Mouse (Mus musculus): ENCODE measurements around the gene Shisa2. TPM values are rescaled to one million over a fixed set of nuclear protein-coding genes. Genes with fewer than 3 reads are reported as not detected.

Gene Shisa2
- polyA plus RNA-seq, 1 experiment from 2014 or later = 0.39 TPM

DNA sequence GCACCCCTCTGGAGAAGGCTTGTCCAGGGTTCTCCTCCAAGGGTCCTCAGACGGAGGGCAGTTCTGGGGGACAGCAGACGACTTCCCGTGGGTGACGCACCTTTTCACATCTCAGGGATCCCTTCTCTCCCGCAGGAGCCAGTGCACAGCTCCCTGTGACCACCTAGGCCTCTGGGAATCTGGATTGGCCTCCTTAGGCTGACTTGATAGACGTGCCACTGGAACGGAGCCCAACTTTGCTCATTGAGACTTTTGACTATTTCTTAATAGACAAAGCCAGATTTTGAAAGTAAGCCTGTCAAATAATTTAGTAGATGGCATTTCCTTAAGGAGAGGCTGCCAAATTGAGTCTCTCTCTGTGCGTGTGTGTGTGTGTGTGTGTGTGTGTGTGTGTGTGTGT is 1.6 kb downstream of the Shisa2 start:
- H3K4me1 ChIP-seq (ENCODE audit: control insufficient read depth, low read depth, low read length) = peaks cover 2% of the 10 kb centered on the region
- no peak overlapping the region for H3K27ac ChIP-seq (ENCODE audit: low read length)
- no peaks in the 10 kb centered on the region for H3K9me3 ChIP-seq (replicated peaks; ENCODE audit: control insufficient read depth, low read length)
- 36% methylated on average over 8 of the region's 8 CpGs for WGBS (ENCODE audit: insufficient replicate concordance)
- H3K4me2 ChIP-seq (ENCODE audit: low read depth, low read length) = 0 out of 2 replicates have a peak overlapping the region, but pooled peaks have one; percentile 65
- peaks cover 32% of the 10 kb centered on the region for H3K27me3 ChIP-seq (ENCODE audit: control insufficient read depth, insufficient read depth, low read depth, low read length)
- no peak overlapping the region for H3K9ac ChIP-seq (ENCODE audit: low read depth, low read length)
- H3K4me3 ChIP-seq (ENCODE audit: low read depth, low read length) = no peak overlapping the region
- no peak for ATAC-seq (ENCODE audit: low read depth)
- H3K36me3 ChIP-seq (ENCODE audit: control insufficient read depth, insufficient read depth) = no peaks in the 10 kb centered on the region

DNA sequence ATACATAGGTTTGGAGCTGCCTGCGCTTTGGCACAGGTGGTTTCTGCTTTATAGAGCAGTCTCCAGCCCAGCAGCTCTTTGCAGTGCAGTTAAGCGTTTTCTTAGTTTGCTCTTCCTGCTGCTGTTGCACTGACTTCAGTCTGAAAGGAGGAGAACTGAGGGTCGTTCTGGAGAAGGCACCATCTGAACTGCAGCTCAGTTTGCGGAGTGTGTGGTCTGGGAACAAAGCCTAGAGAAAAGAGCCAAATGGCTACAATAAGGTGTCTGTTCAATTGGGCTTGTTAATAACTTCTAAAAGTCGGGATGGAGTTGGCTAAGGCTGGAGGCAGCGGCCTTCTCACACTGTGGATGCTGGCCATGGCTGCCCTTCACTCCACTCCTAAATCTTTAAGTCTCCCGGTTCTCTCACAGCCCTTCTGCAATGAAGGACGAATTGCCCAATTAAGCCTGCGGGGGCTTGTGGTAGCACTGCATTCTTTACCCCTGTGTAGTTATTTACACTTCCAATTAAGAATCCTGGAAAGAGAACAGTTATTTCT is 2.1 kb downstream of the Shisa2 start:
- no peaks in the 10 kb centered on the region for H3K36me3 ChIP-seq (ENCODE audit: control insufficient read depth, insufficient read depth)
- H3K27me3 ChIP-seq (ENCODE audit: control insufficient read depth, insufficient read depth, low read depth, low read length) = peaks cover 32% of the 10 kb centered on the region
- no peak overlapping the region for H3K9ac ChIP-seq (ENCODE audit: low read depth, low read length)
- H3K4me2 ChIP-seq (ENCODE audit: low read depth, low read length) = no peak overlapping the region
- peaks cover 2% of the 10 kb centered on the region for H3K4me1 ChIP-seq (ENCODE audit: control insufficient read depth, low read depth, low read length)
- no peaks in the 10 kb centered on the region for H3K9me3 ChIP-seq (replicated peaks; ENCODE audit: control insufficient read depth, low read length)
- WGBS (ENCODE audit: insufficient replicate concordance) = 51% methylated on average over 9 of the region's 9 CpGs
- H3K27ac ChIP-seq (ENCODE audit: low read length) = no peak overlapping the region
- H3K4me3 ChIP-seq (ENCODE audit: low read depth, low read length) = no peak overlapping the region
- no peak for ATAC-seq (ENCODE audit: low read depth)

DNA sequence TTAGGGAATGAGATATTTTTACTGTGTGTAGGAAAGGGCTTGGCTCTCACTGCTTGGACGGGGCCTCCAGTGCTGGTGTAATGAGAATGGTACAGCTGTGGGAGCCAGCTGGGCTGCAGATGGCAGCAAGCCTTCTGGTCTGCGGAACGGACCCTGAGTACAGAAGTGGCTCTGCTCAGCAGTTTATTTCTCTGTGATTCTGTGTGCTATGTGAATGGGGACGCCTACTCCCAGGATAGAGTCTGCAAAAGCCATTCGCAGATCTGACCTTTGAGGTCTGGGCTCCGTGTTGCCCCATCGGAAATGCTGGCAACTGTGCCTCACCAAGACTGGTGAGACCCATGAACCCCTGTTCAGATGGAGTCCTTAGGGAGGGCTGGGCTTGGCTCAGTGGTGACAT is 2.7 kb downstream of the Shisa2 start:
- no peak for ATAC-seq (ENCODE audit: low read depth)
- H3K27ac ChIP-seq (ENCODE audit: low read length) = no peak overlapping the region
- H3K4me3 ChIP-seq (ENCODE audit: low read depth, low read length) = no peak overlapping the region
- H3K9ac ChIP-seq (ENCODE audit: low read depth, low read length) = no peak overlapping the region
- WGBS (ENCODE audit: insufficient replicate concordance) = 54% methylated on average over 7 of the region's 7 CpGs
- H3K36me3 ChIP-seq (ENCODE audit: control insufficient read depth, insufficient read depth) = no peaks in the 10 kb centered on the region
- H3K27me3 ChIP-seq (ENCODE audit: control insufficient read depth, insufficient read depth, low read depth, low read length) = peaks cover 32% of the 10 kb centered on the region
- no peaks in the 10 kb centered on the region for H3K9me3 ChIP-seq (replicated peaks; ENCODE audit: control insufficient read depth, low read length)
- H3K4me1 ChIP-seq (ENCODE audit: control insufficient read depth, low read depth, low read length) = peaks cover 2% of the 10 kb centered on the region
- H3K4me2 ChIP-seq (ENCODE audit: low read depth, low read length) = no peak overlapping the region

DNA sequence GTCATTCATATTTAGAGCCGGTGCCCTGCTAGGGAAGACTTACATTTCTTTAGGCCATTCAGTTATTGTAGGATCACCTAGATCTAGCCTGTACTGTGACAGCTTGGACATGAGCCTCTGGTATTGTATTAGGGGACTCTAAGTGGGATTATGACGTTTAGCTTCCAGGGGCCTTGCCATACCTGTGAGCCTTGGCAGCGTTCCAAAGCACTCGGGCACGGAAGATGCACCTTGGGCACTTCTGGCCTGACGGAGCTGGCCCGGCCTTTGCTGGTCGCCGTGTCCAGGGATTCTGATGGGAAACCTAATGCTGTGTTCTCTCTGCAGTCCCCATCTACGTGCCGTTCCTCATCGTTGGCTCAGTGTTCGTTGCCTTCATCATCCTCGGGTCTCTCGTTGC is 4.2 kb downstream of the Shisa2 start:
- Histone ChIP-seq H3K9ac (ENCODE audit: low read depth, low read length) (no peak overlapping the region), H3K27ac (ENCODE audit: low read length) (no peak overlapping the region), H3K27me3 (ENCODE audit: control insufficient read depth, insufficient read depth, low read depth, low read length) (peaks cover 32% of the 10 kb centered on the region), H3K4me1 (ENCODE audit: control insufficient read depth, low read depth, low read length) (peaks cover 2% of the 10 kb centered on the region), H3K4me3 (ENCODE audit: low read depth, low read length) (no peak overlapping the region), H3K4me2 (ENCODE audit: low read depth, low read length) (no peak overlapping the region), H3K36me3 (ENCODE audit: control insufficient read depth, insufficient read depth) (no peaks in the 10 kb centered on the region), H3K9me3 (replicated peaks; ENCODE audit: control insufficient read depth, low read length) (no peaks in the 10 kb centered on the region)
- 83% methylated on average over 15 of the region's 15 CpGs for WGBS (ENCODE audit: insufficient replicate concordance)
- ATAC-seq (ENCODE audit: low read depth) = no peak

DNA sequence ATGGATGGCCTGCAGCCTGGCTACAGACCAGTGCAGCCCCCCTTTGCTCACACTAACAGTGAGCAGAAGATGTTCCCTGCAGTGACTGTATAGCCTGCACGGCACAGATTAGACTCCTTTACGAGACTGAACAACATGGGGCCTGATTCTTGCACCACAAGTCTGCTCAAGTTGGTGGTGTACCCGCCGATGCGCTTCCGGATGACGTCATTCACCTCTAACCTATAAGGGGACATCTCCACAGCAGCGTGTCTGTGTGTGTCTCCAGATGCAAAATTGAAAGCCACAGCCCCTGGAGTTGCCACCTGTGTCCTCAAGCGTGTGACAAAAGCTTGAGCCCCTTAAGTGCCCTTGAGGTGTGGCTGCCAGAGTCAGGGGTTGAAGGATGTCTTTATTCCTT is 5.0 kb downstream of the Shisa2 start:
- Histone ChIP-seq H3K9me3 (replicated peaks; ENCODE audit: control insufficient read depth, low read length) (no peaks in the 10 kb centered on the region), H3K9ac (ENCODE audit: low read depth, low read length) (no peak overlapping the region), H3K27ac (ENCODE audit: low read length) (no peak overlapping the region), H3K4me2 (ENCODE audit: low read depth, low read length) (no peak overlapping the region), H3K27me3 (ENCODE audit: control insufficient read depth, insufficient read depth, low read depth, low read length) (peaks cover 24% of the 10 kb centered on the region), H3K4me3 (ENCODE audit: low read depth, low read length) (no peak overlapping the region), H3K36me3 (ENCODE audit: control insufficient read depth, insufficient read depth) (no peaks in the 10 kb centered on the region), H3K4me1 (ENCODE audit: control insufficient read depth, low read depth, low read length) (peaks cover 2% of the 10 kb centered on the region)
- no peak for ATAC-seq (ENCODE audit: low read depth)
- 71% methylated on average over 9 of the region's 9 CpGs for WGBS (ENCODE audit: insufficient replicate concordance)

DNA sequence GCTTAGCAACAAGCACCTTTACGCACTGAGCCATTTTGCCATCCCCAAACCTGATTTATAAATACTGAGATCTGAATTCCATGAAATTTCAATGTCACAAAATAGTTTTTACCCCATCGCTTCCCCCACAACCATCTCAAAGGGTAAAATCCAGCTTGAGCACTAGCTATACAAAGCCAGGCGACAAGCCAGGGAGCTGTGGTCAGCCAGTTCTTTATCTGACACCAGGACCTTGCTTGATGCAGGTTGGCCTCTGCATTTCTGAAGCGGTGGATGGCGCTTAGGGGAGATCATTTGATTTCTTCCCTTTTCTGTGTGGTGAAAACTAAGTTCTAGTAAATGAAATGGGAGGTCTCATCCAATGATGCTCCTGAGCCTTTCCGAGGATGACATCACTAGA is 7.0 kb downstream of the Shisa2 start:
- Histone ChIP-seq H3K4me1 (ENCODE audit: control insufficient read depth, low read depth, low read length) (no peaks in the 10 kb centered on the region), H3K27me3 (ENCODE audit: control insufficient read depth, insufficient read depth, low read depth, low read length) (peaks cover 5% of the 10 kb centered on the region), H3K4me3 (ENCODE audit: low read depth, low read length) (no peak overlapping the region), H3K9me3 (replicated peaks; ENCODE audit: control insufficient read depth, low read length) (no peaks in the 10 kb centered on the region), H3K36me3 (ENCODE audit: control insufficient read depth, insufficient read depth) (no peaks in the 10 kb centered on the region), H3K4me2 (ENCODE audit: low read depth, low read length) (no peak overlapping the region), H3K27ac (ENCODE audit: low read length) (no peak overlapping the region), H3K9ac (ENCODE audit: low read depth, low read length) (no peak overlapping the region)
- ATAC-seq (ENCODE audit: low read depth) = no peak
- 59% methylated on average over 6 of the region's 6 CpGs for WGBS (ENCODE audit: insufficient replicate concordance)

DNA sequence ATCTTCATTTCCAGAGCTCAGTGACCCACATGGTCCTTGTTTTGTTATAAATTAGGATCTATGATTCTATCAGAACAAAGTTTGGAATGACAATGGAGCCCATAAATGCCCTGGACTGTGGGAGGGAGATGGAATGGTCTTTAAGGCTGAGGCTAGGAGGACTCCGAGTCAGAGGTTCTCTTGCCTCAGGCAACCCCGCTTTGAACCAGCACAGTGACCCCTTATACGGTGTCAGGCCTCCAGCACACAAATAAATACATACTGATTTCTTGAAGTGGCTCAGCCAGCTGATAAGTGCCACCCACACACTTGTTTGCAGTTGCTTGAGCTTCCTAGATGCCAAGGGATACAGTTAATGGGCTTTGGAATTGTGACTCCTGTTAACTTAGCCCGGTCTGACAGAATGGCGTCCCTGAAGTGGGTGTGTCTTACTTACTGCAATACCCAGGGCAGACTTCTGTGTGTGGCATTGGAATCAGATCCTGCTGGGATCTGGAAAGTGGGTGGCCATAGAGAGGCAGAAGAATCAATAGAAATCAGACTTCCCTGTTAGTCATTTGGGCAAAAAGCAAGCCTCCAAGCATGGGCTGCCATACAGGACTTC is 8.3 kb downstream of the Shisa2 start:
- Histone ChIP-seq H3K9ac (ENCODE audit: low read depth, low read length) (no peak overlapping the region), H3K4me2 (ENCODE audit: low read depth, low read length) (no peak overlapping the region), H3K4me3 (ENCODE audit: low read depth, low read length) (no peak overlapping the region), H3K27ac (ENCODE audit: low read length) (no peak overlapping the region), H3K9me3 (replicated peaks; ENCODE audit: control insufficient read depth, low read length) (no peaks in the 10 kb centered on the region), H3K27me3 (ENCODE audit: control insufficient read depth, insufficient read depth, low read depth, low read length) (no peaks in the 10 kb centered on the region), H3K4me1 (ENCODE audit: control insufficient read depth, low read depth, low read length) (no peaks in the 10 kb centered on the region), H3K36me3 (ENCODE audit: control insufficient read depth, insufficient read depth) (no peaks in the 10 kb centered on the region)
- WGBS (ENCODE audit: insufficient replicate concordance) = 72% methylated on average over 5 of the region's 5 CpGs
- no peak for ATAC-seq (ENCODE audit: low read depth)

DNA sequence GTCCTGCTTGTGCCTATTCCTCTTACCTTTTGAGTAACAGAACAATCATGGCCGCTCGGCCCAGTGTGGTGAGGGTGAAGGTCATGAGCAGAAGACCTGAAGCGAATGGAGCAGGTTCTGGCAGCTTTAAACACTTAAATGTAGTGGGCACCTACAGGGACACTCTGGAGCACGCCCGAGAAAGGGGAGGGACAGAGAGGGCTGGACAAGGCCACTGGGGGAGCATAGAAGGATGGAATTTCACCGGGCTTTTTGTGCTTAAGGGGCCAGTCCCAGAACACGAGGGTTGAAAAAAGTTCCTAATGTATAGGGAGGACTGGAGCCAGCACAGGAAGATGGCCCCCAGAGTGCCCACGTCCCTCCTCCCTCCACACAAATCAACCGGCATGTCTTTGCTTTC is 8.9 kb downstream of the Shisa2 start:
- WGBS (ENCODE audit: insufficient replicate concordance) = 67% methylated on average over 9 of the region's 9 CpGs
- Histone ChIP-seq H3K9me3 (replicated peaks; ENCODE audit: control insufficient read depth, low read length) (no peaks in the 10 kb centered on the region), H3K27ac (ENCODE audit: low read length) (no peak overlapping the region), H3K4me3 (ENCODE audit: low read depth, low read length) (no peak overlapping the region), H3K4me2 (ENCODE audit: low read depth, low read length) (no peak overlapping the region), H3K27me3 (ENCODE audit: control insufficient read depth, insufficient read depth, low read depth, low read length) (no peaks in the 10 kb centered on the region), H3K9ac (ENCODE audit: low read depth, low read length) (no peak overlapping the region), H3K36me3 (ENCODE audit: control insufficient read depth, insufficient read depth) (no peaks in the 10 kb centered on the region), H3K4me1 (ENCODE audit: control insufficient read depth, low read depth, low read length) (no peaks in the 10 kb centered on the region)
- ATAC-seq (ENCODE audit: low read depth) = no peak

DNA sequence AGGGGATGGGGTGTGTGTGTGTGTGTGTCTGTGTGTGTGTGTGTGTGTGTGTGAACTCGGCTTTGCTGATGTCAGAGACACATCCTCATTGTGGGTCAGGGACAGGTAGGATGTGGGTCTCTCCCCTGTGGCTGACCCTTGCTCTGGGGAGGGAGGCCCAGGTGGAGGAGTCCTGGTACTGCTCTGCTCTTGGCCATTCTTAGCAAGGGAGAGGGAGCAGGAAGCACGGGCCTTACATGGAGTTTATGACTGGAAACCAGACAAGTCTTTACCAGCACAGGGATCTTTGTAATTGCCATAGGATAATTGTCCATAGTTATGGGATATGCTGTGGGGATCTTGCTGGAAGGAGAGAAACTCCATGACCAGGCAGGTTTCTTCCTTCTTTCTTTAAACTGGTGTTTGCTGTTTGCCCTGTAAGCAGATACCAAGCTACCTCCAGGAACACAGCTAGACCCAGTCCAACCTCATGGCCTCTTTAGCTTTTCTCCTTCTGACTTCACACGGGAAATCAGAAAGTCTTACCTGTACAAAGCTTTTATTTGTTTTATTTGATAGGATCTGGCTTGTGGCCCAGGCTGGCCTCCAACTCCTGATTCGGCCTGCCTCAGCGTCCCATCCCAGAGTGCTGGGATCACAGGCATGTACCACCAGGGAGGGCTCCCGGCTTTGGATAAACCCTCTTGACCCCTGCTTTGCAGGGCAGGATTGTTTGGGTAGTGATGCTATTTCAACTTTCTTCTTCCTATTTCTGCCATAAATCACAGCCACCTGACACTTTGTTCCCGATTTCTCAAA is 14.0 kb downstream of the Shisa2 start:
- Histone ChIP-seq H3K27me3 (ENCODE audit: control insufficient read depth, insufficient read depth, low read depth, low read length) (no peaks in the 10 kb centered on the region), H3K9ac (ENCODE audit: low read depth, low read length) (no peak overlapping the region), H3K36me3 (ENCODE audit: control insufficient read depth, insufficient read depth) (no peaks in the 10 kb centered on the region), H3K4me1 (ENCODE audit: control insufficient read depth, low read depth, low read length) (no peaks in the 10 kb centered on the region), H3K4me2 (ENCODE audit: low read depth, low read length) (no peak overlapping the region), H3K4me3 (ENCODE audit: low read depth, low read length) (no peak overlapping the region), H3K9me3 (replicated peaks; ENCODE audit: control insufficient read depth, low read length) (no peaks in the 10 kb centered on the region), H3K27ac (ENCODE audit: low read length) (no peak overlapping the region)
- ATAC-seq (ENCODE audit: low read depth) = no peak
- WGBS (ENCODE audit: insufficient replicate concordance) = 47% methylated on average over 7 of the region's 7 CpGs

Data from liver, embryonic 16.5 days (tissue).